Mouse (Mus musculus) MN1 (cell line): ENCODE data around the gene Pla2g2d.

Experiments used
- DNase-seq: peaks from one replicate; pipeline ENCODE4 v3.0.0-alpha.2; 2016; ENCODE audit warnings: low spot score

Gene Pla2g2d

DNA sequence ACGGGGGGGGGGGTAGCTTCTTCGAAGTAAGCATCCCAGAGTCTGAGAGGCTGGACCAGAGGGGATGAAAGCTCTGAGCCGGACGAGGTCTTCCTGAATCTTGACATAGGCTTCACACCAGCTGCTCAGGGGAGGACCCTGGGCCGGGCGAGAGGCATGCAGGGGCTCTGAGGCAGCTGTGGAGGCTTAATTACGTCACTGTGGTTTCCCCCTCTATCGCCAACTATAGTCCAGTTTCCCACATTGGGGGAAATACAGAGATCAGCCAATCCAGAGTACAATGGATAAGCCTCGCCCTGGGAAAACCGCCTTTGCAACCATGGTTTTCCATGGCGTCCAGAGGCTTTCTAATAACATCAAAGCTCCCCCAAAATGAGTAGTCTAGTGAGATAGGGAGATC is 51.6 kb downstream of the Pla2g2d start:
- no peak for DNase-seq
